Mouse (Mus musculus) induced T-regulatory cell, adult 2 months (primary cell): ENCODE results near the gene Art4.
"Not testable (repeated sequence)": the region's sequence is repeated elsewhere in the genome, so short reads cannot be mapped to it uniquely, and the experiment has no call there.

ENCODE experiments used
- DNase-seq: peaks from one replicate; pipeline ENCODE4 v3.0.0-alpha.2; 2012; ENCODE audit warnings: low read depth

Gene Art4

DNA sequence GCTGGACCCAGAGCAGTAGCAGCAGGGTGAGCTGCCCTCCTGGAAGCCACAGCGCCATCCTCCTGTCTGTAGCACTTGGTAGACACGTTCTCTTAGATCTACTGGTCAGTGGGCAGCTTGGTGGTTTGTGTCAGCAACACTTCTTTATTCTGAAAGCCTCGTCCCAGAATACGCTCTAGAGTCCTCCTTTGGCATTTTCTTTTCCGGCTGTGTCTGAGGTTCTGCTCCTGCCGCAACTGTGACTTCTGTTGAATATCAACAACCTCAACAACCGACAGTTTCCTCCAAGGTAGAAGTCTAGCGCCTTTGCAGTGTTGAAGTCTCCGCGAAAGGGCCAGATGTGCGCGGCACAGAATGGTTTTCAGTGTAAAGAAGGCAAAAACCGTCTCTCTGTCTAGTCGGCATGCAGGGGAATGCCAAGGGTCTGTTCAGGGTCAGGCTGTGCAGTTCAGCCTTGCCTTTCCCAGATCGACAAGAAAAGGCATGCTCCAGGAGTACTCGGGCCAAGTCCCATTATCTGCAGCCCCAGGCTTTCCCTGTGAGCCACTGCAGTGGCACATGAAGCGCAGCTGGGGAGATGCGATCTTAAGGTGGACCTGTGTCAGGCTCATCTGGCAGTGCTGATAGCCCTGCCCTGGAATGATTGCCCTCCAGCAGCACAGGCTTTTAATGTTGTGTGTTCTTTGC lies at the start of gene Art4:
Art4 (minus strand) TSS at position 548 of the 687 bp plus-strand sequence.
- peak; percentile 38 for DNase-seq

DNA sequence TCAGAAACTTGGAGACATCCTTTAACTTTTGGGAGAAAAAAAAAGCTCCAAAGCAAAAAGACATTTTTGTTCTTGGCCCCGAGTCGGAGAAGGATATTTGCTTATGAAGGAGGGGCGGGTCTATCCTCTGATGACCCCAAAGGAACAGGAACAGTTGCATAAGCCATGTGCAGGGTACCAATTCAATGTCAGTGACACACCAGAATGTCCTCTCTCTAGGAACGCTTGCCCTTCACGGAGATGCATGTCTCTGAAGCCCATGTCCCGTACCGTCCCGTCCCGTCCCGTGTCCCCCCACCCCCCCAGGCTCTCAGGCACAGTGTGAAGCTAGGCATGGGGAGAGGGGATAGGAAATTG lies 49.4 kb upstream of the Art4 start:
- no peak for DNase-seq

DNA sequence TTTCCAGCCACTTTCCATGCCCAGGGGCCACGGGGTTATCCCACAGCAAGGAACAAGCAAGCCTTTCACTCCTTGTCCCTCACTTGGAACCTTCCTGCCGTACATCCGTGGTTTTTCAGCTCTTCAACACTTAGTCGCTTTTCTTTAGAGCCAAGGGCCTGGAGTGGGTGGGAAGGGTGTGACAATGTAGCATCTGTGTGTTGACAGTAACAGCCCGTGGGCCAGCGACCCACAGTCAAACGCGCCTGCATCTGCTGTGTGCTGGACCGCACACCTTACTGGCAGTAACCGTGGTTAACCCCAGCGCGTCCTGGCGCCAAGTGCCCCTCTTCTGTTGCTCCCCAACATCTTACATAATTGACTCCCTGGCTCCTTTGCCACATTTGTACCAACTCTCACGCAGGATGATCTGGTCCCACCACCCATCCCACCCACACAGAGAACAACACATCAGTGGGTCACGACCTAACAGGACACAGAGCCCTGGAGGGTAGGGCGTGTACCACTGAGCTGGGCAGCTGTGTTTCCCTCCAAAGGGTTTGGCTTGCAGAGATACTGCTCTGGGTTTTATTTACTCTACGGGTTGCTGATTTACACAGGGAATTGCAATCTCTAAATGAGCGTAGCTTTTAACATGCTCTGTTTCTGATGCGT lies 48.9 kb upstream of the Art4 start:
- DNase-seq: no peak

DNA sequence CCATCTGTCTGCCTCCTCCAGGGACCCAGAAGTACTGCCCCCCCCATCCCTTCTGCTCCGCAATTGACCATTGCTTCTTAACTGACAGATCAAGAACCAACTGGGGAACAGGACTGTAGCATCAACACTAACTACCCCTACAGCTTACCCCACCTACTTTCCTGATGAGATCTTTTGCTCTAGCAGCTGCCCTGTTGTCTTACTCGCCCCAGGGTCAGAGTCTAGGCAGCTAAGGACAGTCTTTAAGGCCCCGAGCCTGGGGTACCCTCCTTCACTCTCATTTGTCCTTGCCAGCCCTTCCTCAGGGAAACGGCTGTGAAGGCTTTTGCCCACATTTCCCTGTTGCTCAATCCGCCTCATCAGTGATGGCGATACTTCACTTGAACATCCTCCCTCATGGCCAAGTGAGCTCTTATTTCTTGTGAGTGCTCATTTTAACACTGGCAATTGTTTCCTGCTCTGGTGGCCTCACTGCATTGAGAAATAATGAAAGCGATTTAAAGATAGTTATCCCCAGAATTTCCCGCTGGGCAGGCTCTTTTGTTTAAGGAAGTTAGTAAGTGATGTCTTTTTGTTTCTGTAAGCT lies 46.4 kb upstream of the Art4 start:
- no peak for DNase-seq

DNA sequence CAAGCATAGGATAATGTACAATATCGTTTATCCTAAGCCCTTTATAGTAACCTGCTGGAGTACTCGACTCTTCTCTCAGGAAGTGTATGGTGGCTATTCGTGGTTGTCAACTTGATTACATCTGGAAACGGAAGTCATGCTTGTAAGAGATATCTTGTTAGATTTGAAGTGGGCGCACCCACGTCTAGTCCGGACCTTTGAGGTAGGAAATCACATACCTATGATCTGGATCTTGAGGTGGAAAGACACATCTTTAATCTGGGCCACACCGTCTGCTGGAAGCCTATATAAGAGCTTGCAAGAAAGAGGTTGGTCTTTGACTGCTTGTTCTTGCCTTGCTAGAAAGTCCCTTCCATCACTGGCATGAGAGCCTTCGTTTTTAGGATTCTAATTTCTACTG lies 45.0 kb upstream of the Art4 start:
- peak; percentile 52 for DNase-seq

DNA sequence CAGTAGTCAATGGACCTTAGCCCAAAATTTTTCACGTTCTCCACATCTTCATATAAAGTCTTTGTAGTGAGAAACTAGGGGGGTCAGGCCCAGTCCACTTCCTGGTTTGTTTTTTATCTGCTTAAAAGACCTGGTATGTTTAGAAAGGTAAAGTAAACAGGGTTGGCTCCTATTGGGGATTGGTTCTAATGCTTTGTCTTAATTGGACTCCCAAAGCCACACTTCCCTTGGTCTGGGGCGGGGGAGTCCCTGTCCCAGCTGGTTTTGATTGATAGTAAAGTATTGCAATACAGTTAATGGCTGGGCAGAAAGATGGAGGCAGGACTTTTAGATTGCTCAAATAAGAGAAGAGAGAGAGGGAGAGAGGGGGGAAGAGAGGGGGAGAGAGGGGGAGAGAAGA lies 43.5 kb upstream of the Art4 start:
- DNase-seq: no peak

DNA sequence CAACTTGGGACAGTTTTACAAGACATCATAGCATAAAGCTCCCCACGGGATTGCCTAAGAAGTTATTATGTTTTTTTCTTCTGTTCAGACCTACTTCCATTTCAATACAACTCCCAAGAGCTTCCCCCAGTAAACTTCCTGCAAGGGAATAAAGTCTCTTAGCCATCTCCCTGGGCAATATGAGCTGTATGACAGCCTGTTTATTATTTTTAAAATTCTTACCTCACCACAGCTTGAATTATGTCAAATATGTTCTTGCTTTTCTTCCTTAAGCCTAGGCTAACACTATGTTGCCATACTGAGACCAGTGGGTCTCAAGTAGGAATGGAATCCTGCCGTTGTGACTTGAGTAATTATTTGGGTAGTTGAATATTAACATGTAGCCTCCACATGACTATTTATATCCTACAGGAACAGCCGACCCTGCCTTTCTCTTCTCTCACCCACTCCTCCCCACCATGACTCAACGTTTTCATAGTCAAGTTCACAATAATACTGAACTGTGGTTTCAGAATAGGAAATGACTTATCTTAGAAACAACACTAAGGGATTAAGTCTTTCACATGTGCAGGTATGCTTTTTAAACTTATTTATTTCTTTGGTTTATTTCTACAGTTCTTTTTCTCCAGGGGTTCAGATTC lies 43.0 kb upstream of the Art4 start:
- DNase-seq: peak; percentile 46

DNA sequence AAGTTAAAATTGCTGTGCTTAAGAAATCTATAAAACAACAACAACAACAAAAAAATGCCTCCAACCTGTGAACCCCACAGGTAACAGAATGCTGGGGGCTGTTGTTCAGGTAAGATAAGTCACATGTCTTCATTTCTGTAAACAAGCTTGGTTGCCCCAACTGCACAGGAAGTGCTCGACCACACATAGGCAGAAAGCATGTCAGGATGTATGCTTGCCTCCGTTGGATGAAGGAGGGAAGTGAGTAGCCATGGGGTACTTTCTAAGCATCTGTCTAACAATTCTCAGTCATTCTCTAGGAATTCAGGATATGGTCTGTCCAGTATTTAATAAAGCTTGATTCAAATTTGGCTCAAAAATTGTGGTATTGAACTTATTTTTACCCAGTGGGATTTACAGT lies 41.4 kb upstream of the Art4 start:
- DNase-seq: peak; percentile 56

DNA sequence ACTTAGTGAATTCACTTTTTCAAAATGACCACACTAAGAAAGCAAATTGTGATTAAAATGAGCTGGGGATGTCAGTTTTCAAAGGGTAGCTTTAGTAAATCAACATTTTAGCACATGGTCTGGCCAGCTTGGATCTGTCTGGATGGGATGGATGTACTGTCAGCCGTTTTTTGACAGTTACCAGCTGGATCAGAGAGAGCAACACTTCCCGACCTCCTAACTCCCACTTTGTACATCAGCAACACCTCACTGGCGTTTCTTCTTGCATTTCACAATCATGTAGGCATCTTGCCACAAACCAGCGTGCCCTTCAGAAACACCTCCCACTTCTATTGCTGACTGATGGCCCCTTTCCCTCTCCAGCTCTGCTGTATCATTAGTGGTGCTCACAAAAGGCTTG lies 40.7 kb upstream of the Art4 start:
- DNase-seq: no peak

DNA sequence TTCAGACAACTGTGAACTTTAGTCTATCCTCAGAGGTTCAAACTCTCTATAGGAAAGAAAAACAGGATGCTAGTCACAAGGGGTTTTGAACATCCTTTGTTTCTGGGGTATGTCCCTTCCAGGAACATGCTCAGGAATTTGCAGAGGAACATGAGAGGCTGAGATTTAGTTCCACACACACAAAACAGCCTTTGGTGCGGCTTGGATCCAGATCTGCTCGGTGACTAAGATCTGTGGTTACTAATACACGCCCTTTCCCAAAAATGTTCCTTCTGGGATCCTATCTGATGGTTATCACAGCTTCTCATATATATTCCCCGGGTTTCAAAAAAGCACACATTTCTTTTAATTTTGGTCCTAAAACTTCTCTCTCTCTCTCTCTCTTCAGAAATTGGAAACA lies 40.3 kb upstream of the Art4 start:
- DNase-seq: no peak

DNA sequence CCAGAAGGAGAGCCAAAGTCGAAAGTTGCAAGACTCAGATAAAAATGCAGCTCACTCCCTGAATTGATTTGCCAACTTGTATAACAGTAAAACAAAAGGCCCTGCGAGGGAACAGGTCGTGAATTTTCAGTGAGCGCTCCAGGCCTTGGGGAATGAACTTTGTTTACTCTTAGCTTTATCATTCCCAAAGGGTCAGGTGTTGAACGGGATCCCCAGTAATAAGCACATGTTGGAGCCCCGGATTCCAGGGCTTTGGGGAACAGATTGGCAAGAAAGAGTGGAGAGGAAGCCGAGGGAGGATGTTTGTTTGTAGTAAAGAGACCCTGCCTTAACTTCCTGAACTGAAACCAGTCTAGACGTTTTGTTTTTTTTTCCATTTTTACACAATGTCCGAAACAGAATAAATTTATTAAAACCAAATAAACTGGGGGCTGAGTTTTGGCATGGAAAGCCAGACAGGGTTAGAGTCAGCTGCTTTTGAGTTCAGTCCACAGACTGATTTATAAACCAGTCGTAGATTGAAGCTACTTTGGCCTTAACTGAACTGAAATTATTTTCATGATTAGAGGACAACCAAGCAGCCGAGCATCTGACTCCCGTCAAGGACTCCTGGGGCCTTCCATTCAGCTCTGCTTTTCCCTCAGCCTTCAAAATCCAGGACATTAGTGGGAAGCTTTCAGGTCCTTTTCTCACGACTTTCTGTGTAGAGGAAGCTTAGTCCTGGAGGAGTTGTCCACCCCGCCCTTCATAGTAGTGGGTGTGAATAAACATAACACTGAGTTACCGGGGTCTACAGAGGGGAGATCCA lies 37.2 kb upstream of the Art4 start:
- DNase-seq: no peak

DNA sequence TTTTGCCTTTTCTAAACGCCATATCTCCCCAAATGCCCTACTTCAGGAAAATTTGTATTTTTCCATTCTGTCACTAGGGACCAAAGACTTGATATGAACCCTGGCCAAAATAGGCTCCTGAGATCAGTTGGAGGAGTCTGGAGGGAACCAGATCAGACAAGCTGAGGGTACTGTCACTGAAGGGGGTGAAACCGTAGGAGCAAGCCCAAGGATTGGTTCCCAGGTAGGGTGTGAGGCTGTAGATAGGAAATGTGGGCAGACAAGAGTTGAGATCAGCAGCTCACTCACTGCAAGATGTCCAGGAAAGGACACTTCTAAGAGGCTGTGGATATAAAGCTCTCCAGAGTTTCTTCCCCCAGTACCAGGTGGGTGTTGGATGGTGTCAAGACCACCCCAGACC lies 34.5 kb upstream of the Art4 start:
- no peak for DNase-seq

DNA sequence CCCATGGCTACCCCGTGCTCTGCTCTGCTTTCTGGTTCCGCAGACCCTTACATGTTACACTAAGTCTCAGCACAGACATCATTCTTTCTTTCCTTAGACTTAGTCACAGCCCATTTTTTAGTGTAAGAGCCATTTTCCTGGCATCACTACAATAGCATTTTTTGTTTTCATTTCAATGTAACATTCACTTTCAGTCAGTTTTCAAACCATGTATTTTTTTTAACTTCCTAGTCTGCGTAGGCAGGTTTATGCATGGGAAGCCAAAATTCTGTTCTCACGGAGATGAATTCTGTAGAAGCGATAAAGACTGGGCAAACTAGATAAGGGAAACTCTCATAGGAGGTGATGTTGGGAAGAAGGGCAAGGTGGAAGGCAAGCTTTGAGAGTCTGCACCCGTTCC lies 32.0 kb upstream of the Art4 start:
- DNase-seq: no peak

DNA sequence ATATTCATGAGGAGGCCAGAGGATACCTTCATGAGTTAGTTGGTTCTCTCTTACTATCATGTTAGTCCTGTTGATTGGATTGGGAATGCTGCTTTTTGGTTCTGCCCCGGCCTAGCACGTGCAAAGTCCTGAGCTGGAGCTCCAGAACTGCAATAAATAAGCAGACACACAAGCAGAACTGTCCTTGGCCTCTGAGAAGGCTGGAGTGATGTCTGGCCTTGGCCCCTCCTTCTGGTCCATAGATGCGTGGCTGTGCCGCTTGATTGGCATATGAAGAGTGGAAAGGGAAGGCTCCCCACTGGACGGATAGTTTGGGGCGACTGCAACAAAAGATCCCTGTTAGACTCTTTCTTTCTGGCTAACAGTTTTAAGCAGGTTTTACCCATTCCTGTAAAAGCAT lies 31.5 kb upstream of the Art4 start:
- no peak for DNase-seq

DNA sequence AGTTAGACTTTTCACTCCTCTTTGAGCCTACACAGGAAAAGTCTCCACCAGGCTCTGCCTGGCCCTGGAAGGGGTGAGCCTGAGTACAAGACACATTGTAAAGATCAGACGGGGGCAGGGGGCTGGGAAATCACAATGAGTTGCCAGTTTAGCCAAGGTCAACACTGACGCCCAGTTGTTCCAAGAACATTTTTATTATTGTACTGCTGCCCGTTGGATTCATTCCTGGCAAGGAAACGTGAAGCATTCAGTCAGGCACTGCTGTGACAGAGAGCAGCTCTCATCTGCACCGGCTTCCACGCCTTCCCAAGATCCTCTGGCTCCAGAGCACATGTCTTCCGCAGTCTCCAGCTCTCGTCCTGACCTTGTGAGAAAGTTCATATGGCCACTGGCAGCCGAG lies 30.3 kb upstream of the Art4 start:
- no peak for DNase-seq

DNA sequence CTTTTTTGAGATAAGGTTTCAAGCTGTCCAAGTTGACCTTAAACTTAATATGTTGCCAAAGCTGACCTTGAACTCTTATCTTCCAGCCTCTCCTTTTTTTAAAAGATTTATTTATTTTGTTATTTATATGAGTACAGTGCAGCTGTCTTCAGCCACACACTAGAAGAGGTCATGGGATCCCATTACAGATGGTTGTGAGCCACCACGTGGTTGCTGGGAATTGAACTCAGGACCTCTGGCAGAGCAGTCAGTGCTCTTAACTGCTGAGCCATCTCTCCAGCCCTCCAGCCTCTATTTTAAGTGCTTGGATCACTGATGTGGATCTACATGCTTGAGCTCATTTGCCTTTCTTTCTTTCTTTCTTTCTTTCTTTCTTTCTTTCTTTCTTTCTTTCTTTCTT lies 27.2 kb upstream of the Art4 start:
- not testable (repeated sequence) for DNase-seq

DNA sequence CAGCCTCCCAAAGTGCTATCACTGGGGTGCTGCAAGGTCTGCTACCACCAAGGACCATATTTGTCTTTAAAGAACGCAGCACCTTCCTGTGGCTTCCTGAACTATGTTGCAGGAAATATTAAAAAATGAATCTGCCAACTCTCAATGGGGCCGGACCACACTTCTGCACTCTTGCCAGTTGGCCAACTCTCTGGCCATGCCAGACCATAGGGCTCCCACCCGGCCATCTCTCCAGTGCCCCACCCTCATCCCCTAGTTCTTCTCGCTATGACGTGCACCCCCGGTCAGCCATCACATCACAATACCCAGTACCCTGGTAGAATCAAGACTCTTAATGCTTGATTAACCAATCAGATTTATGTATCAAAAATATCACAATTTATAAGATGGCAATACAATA lies 26.4 kb upstream of the Art4 start:
- no peak for DNase-seq

DNA sequence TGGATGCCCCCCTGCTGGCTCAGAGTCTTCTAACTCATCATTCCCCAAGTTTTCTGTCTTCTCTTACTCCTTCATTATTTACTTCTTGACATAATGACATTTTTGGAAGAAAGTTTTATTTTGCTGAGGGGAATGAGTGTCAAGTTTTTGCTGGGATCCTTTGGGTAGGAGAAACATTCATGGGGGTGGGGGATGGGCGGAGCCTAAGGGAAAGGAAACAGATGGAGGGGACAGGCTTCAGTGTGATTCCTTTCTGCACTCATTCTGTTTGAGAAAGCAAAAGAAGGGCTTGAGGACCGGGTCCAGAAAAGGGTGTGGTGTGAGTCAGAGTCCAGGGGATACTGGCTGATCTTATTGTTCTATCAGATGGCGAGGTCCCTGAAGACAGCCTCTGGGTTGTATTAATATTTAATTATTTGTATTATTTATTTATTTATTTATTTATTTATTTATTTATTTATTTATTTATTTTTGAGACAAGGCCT lies 25.9 kb upstream of the Art4 start:
- DNase-seq: no peak

DNA sequence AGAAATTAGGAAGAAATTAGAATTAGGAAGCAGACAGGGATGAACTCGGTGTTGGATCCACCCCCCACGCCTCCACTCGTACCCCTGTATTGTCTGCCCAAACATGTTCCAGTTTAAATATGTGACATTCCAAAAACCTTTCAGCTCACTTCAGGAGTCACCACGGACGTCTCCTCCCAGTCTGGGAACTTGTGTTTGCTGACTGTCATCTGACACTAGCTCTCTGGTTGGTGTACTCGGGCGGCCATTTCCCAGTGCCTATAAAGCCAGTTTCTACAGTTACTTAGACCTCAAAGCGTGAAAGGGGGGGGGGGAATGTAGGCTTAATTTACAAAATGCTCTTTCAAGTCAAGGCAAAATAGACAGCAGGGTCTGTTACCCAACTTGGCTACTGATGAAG lies 24.1 kb upstream of the Art4 start:
- no peak for DNase-seq

DNA sequence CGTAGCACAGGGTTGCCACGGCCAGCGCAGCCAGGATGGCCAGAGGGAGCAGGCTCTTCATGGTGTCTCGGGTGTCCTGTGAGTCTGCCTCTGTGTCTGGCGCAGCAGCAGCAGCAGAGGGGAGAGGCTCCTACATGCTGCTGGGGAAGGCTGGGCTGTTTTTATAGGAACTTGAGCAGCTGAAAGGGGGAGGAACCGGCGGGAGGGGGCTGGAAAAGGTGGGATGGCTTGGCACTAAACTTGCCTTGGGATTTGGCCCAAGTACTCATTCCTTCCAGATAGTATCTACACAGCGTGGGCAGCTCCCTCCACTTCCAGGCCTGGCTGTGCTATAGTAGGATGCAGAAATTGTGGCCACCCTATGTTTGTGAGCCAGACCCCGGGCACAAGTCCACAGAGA lies 18.1 kb upstream of the Art4 start, which contains the start of gene Mgp:
Mgp (minus strand) TSS at position 154 of the 400 bp plus-strand sequence.
- no peak for DNase-seq

DNA sequence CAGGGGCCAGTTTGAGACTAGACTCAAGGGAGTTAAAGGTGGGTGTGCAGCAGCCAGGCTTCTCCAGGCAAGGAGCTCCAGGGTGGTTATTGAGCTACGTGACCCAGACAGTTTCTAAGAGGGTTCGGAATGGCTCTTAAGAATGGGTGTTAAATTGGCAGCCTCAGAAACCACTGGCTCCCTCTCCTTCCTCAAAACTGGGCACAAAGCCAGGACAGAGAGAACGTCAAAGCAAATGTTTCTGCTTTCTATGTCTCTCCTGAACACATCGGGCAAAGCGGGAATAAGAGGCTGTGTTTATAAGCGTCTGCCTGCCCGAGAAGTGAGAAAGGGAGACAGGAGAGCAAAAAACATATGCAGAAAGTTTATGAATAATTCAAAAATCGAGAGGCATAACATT lies 17.1 kb upstream of the Art4 start:
- DNase-seq: no peak

DNA sequence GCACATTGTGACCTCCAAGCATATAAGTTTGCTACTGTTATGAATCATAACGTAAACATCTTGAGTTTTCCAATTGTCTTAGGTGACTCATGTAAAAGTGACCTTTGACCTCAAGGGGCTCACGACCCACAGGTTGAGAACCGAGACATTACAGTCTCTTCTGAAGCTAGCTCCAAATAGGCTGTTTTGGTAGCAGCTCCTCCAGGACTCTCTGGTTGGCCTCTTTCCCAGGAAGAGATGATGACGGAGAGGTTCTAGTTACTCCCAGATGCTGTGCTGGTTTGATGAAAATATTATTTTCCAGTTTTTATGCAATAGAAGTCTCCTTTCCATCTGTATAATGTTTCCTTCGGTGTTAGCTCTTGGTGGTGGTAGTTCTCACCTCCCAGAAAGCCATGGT lies 11.4 kb upstream of the Art4 start:
- DNase-seq: no peak
